Comparison of ENCODE assay signal across 23 mouse cellular contexts in the genomic region with DNA sequence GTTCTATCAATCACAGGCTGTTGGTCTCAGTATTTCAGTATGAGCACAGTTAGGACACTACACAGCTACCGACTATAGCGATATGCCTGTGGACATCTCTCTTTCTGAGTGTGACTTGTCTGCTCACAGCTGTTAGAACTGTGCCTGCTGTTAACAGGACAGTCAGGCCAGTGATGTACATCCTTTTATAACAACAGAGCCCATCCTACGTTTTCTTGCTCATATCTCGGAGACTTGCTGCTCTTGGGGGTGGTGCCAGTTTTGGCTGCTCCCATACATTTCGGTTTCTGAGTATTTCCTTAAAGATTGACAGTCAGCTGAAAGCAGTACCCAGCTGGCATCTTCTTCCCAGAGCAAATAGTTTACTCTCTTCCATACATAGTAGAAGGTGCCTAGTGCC. TPM values are rescaled to one million over a fixed set of nuclear protein-coding genes. Genes with fewer than 3 reads are reported as not detected.
DNase-seq lines count a peak whose midpoint lies in the region; ATAC-seq lines count a peak whose summit lies in the region.
"Had no signal": no experiment of that assay in that cellular context is flagged by ENCODE, and none has a peak within 500 bp of the region (broad histone marks: within the 10 kb centered on the region; RNA-seq: fewer than 3 reads in every experiment).

No protein-coding gene starts in this region.

- no peak overlapping the region for H3K4me2 ChIP-seq in heart, embryonic 11.5 days

- H3K27me3 ChIP-seq in heart, embryonic 11.5 days (ENCODE audit: control insufficient read depth, insufficient read depth, low read length) = no peaks in the 10 kb centered on the region
- no peaks in the 10 kb centered on the region for H3K27me3 ChIP-seq in midbrain, embryonic 10.5 days (ENCODE audit: low read depth, poor library complexity, severe bottlenecking)
- H3K27me3 ChIP-seq: CH12.LX, Patski had no signal

- 86% methylated on average over 5 of the region's 5 CpGs for WGBS in heart, embryonic 11.5 days (ENCODE audit: insufficient replicate concordance)
- WGBS in midbrain, embryonic 10.5 days = 91% methylated on average over 5 of the region's 5 CpGs

- DNase-seq in frontal cortex, postnatal 36 days (ENCODE audit: low spot score in 2 of 2) = no peak
- peak; percentile 63 for DNase-seq in heart, adult 11 months
- DNase-seq in brain, adult 2 months (ENCODE audit: low read depth, low spot score) = peak; percentile 18
- DNase-seq in midbrain, embryonic 10.5 days (ENCODE audit: low spot score) = no peak
- DNase-seq: adrenal gland, adult 2 months; adrenal gland, adult 8-10 months; adrenal gland, postnatal 10 days; adrenal gland, postnatal 14 days; adrenal gland, postnatal 25 days; adrenal gland, postnatal 36 days; B cell, adult 2 months; cerebellum, adult 11 months; cerebellum, adult 11-12 months; cerebellum, adult 18-20 months; cerebellum, adult 2 months had no signal

- H3K27ac ChIP-seq in heart, embryonic 11.5 days (ENCODE audit: low read depth, low read length) = no peak overlapping the region
- no peak overlapping the region for H3K27ac ChIP-seq in midbrain, embryonic 10.5 days (replicated peaks)

- peak; percentile 60 for ATAC-seq in frontal cortex, adult (ENCODE audit: low TSS enrichment)
- no peak for ATAC-seq in heart, embryonic 11.5 days (replicated peaks; ENCODE audit: insufficient number of reproducible peaks, low FRiP score, low TSS enrichment)
- ATAC-seq: activated CD4-positive, CD25-positive, alpha-beta regulatory T cell, adult 4 months; CD4-positive, CD25-positive, alpha-beta regulatory T cell, adult 4 months; Patski had no signal

- H3K9me3 ChIP-seq in heart, embryonic 11.5 days (replicated peaks; ENCODE audit: control insufficient read depth, low read length) = no peaks in the 10 kb centered on the region
- H3K9me3 ChIP-seq in midbrain, embryonic 10.5 days (replicated peaks) = no peaks in the 10 kb centered on the region
- H3K9me3 ChIP-seq: G1E had no signal

- no peak overlapping the region for H3K4me3 ChIP-seq in heart, embryonic 11.5 days (ENCODE audit: low read depth, low read length)
- H3K4me3 ChIP-seq in midbrain, embryonic 10.5 days = no peak overlapping the region

- H3K9ac ChIP-seq in heart, embryonic 11.5 days (ENCODE audit: low read depth, low read length) = no peak overlapping the region

- peaks cover 3% of the 10 kb centered on the region; the same call in 1 of the 2 replicates for H3K4me1 ChIP-seq in heart, embryonic 11.5 days (ENCODE audit: control insufficient read depth, insufficient read depth, low read length)
- no peaks in the 10 kb centered on the region for H3K4me1 ChIP-seq in midbrain, embryonic 10.5 days

- peaks cover 4% of the 10 kb centered on the region; the same call in 1 of the 2 replicates for H3K36me3 ChIP-seq in heart, embryonic 11.5 days (ENCODE audit: control insufficient read depth, insufficient read depth, low read length)
- H3K36me3 ChIP-seq in midbrain, embryonic 10.5 days = peaks cover 48% of the 10 kb centered on the region

RNA-seq across cellular contexts. Expression of a gene that starts 52.3 kb away (rescaled TPM):
- 0.56 and 0.66 TPM in 2 replicates for polyA plus RNA-seq in heart, embryonic 11.5 days (2014; fragmentation: Nextera tagmentation; extraction: Ambion mirVana)
- 0.10 and 0.21 TPM in 2 replicates for polyA plus RNA-seq in midbrain, embryonic 10.5 days (2016; fragmentation: Nextera tagmentation; extraction: Ambion mirVana)
- polyA plus RNA-seq: activated CD4-positive, CD25-positive, alpha-beta regulatory T cell, adult 4 months; adrenal gland, adult 2 months; C2C12; CD4-positive, CD25-positive, alpha-beta regulatory T cell, adult 4 months; G1E; Patski had no signal

Comparison
In these comparisons a context has a peak if more than half of its experiments do, and no peak if none do; other contexts are left out.
1. DNase-seq: peak in heart, adult 11 months (single experiment) and brain, adult 2 months (single experiment); none in frontal cortex, postnatal 36 days (0 of 2) and midbrain, embryonic 10.5 days (single experiment).